Mouse (Mus musculus) G1E-ER4 (cell line): ENCODE data around the gene Gm884. TPM values are rescaled to one million over a fixed set of nuclear protein-coding genes. Genes with fewer than 3 reads are reported as not detected.

ENCODE experiments used
- GATA1 ChIP-seq: IDR thresholded peaks from one replicate; pipeline ENCODE4 v1.8.0; 2012; ENCODE audit warnings: low read length, inconsistent platforms
- polyA plus RNA-seq: library from polyadenylated mRNA; stranded (reverse); fragments of >175 nt; gene quantifications from 2 replicates; pipeline ENCODE4 v1.2.3, GENCODE M21; 2012

The Gm884 gene
- polyA plus RNA-seq, 1 experiment: not detected

DNA sequence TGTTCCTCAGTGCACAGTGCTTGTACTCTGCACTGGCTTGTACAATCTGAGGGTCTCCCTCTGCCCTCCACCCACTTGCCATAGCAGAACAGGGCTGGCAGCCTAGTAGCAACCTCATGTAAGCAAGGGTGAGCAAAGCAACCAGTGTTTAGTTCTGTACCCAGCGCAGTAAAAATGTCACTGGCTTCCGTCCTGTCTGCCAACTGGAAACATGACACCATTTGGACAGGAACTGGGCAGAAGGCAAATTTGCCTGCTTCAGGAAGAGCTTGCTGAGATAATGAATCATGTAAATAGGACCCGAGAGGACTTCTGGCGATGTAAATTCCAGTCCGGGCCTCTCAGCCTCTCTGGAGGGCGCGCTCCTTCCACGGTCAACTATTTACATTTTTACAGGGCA lies 24.8 kb upstream of the Gm884 start:
- no peak for TF ChIP-seq GATA1

DNA sequence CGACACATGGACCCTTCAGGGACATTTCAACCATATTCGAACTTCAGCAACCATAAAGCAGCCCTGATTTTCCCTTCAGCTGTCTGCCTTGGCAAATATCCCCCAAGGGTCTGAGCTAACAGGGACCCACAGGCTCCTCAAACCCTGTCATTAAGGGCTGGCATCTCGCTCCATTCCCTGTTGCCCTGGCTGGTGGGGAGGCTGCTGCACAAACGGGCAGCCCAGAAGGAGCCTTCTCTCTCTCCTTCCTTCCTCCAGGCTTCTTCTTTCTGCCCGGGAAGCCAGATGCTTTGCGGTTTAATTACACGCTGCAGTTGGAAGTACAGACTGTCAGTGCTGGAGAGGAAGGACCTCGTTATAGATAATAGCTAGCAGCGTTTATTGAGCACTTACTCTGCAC lies 22.3 kb upstream of the Gm884 start:
- no peak for TF ChIP-seq GATA1

DNA sequence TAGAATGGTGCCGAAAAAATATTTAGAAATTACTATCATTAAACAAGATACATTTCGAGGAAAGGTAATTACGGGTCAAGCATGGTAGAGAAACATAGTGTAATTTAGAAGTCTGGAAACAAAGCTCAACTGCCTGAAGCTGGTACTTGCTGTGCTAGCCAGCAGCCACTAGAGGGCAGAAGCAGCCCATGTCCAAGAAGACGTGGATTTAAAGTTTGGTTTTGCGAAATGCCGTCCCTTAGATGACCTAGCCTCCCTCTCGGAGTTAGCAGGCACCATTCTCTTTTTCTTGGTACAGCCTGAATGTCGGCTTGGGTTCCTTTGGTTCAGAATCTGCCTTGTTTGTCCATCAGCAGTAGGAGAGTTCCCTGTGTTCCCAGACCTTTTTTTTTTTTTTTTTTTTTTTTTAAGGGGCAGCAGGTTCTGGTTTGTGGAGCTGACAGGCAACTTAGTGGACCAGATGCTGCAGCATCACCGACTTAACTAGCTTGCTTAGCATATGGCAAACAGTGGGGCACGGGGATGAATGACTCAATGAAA lies 18.5 kb upstream of the Gm884 start:
- TF ChIP-seq GATA1: no peak

DNA sequence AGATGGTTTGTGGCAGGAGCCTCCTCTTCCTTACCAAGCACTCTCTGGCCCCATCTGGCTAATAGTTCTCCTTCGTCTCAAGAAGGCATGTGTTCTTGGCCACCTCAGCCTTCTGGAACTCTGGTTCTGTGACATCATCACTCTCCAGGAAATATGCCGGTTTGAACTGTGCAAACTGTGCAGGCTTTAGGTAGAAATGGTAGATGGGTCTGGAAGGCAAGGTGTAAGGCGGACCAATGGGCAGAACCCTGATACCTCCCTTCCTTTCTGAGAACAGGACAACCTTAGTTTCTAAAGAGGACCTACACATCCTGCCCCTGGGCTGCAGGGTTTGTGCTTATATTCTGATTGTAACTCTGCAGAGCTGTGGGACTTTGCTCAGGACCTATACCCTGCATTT lies 17.9 kb upstream of the Gm884 start, which contains the start of gene Lyzl6:
Gene Lyzl6 (minus strand): TSS at position 101 of the 400 bp plus-strand sequence.
- TF ChIP-seq GATA1: no peak

DNA sequence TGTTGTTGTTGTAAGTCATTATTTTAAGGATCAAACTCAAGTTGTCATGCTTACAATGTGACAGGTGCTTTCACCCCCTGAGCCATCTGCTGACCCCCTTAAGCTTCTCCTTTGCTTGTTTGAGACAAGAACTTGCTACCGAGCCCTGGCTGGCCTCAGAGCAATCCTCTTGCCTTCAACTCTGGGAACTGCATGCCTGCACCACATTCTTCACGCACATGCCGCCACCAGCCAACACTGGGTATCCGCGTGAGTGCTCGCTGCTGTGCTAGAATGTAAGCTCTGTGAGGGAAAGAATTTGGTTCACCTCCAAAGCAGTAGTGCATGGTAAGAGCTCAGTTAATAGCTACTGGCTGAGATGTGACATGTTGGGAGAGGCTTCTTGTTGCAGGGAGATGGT lies 15.3 kb upstream of the Gm884 start:
- no peak for TF ChIP-seq GATA1

DNA sequence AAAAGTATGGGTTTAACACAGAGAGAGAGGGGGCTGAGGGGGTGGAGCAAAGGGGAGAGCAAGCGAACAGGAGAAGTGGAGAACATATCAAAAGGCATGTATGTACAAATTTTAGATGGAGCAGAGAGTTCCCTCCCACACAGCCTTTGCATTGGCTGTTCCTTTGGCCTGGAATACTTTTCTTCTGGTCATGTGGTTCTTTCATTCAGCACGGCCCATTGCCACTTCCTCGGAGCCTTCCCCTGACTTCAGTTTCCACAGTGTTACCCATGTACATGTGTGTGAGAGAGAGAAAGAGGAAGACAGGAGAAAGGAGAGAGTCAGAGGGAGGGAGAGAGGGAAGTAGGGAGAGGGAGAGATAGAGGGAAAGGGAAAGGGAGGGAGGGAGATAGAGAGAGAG lies 14.5 kb upstream of the Gm884 start:
- TF ChIP-seq GATA1: no peak

DNA sequence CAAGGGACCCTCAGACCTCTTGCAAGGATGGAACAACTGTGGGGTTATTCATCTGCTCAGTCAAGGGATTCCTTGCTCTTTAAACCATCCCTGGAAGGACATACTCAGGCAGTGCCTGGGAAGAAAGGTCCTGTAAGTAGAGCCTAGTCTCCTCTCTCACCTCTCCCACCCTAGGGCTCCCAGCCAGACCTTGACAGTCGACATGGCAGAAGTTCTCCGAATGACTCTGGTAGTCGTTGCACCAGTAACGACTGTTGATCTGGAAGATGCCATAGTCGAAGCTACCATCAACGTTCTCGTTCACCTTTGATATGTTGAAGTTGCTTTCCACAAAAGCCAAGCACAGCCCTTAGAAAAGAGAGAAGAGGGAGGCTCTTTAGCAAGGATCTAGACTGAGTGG lies 13.9 kb upstream of the Gm884 start:
- TF ChIP-seq GATA1: no peak

DNA sequence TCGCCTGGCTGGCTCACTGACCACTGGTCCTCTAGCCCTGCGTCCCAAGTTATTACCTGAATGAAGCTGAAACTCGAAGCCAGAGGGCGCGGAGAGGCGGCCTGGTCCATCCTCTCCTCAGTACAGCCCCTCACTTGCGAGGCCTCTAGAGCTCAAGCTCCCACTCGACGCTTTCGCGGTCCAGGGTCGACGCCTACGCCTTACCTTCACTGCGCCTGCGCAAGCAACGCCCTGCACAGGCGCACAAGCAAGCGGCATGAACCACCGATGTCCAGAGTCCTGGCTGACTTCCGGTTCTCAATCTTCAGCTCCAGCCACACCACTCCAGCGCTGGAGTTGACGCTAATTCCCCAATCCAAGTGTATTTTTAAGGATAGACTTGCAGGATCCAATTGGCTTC lies 6.5 kb upstream of the Gm884 start:
- TF ChIP-seq GATA1: no peak

DNA sequence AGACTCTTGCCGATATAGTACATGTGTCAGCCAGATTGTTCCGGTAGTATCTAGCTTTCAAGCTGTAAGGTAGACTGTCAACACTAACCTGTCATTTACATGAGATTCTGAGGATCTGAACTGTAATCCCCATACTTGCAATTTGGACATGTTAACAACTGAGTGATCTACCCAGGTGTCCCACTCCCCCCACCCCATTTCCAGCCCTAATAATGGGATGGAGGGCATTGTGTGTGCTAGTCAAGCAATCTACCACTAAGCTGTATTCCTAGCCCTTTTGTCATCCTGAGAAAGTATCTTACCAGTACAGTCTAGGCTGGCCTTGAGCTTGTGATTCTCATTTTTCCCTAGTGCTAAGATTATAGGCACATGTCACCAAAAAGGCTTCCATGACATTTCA lies 10.2 kb downstream of the Gm884 start:
- no peak for TF ChIP-seq GATA1

DNA sequence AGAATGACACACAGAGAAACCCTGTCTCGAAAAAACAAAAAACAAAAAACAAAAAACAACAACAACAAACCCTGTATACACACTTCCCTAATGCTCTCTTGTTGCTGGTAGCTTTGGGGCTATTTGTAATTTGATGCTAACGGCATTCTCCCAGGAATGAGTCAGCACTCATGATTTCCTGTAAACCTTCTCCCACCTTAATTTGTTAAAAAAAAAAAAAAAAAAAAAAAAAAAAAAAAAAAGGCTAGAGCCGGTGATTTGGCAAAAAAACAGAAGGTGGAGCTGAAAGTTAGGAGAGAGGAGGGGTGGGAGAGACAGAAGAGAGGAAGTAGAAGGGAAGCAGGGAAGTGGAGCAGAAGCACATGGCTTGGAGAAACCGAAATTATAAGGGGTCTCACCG lies 14.3 kb downstream of the Gm884 start:
- TF ChIP-seq GATA1: no peak

DNA sequence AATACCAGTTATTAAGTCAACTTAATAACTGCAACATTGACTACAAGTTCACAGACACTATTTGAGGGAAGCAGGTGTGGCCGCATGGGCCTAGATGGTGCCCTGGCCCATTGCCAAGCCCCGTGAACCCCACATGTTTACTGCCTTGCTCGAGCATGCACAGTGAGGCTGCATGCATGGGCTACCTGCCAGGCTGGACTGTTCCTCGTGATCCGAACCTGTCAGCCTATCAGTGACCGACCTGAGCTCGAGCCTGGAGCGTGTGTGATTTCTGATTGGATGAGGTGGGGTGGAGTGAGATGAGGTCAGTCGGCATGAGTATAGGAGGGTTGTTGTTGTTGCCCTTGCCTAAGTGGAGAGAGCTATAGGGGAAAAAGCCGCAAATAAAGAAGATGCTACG lies 42.6 kb downstream of the Gm884 start:
- no peak for TF ChIP-seq GATA1

DNA sequence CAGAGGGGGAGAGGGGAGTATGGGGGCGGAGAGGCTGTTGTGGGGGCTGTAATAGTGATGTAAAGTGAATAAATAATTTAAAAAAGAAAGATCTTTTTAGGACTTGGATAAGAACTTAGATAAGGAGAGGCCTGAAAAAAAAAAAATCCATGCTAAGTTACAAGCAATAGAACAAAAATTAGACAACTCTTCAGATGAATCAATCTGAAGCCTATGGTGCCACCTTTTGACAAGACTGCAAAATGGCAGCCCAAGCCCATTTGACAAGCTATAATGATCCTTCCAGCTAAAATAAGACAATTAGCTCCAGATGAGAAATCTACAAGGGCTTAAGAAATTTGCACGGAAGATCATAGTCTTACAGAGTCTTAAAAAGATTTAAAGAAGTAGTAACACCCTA lies 64.9 kb downstream of the Gm884 start:
- TF ChIP-seq GATA1: no peak

DNA sequence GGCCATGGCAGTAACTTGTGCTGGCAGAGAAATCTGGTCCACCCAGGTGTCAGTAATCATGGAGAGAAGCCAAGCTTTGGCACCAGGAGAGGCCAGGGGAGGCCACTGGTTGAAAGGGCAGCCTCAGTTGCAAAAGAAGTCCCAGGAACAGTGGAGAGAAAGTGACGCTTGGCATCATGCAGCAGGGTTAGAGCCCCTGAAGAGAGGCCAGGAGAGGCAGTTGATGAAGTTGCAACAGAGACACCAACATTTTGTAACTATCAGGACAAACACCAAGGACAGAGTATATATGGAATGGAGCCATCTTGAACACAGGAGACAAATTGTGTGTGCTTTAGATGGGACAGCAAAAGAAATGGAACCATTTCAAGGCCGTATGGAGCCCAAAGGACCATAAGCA lies 108.8 kb downstream of the Gm884 start:
- no peak for TF ChIP-seq GATA1

DNA sequence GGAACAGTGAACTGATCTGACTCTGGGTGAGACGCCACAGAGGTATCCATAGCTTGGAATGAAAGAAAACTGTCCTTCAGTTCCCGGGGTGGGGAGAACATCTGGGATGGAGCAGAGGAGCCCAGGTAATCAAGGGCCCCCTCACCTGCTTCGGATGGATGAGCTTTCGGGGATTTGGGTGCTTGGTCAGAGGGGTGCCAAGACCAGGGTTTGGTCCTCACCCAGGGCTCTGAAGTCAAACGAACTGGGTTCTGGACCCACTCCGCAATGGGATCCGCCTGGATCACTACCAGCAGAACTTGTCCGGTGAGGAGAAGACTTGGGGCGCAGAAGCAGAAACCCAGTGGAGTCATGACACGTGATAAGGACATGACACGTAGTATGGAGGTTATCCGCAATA lies 116.4 kb downstream of the Gm884 start, which contains the start of gene Lrrc37a:
Gene Lrrc37a (minus strand): TSS at position 101 of the 400 bp plus-strand sequence.
- no peak for TF ChIP-seq GATA1

Other genes starting within 250 kb of the Gm884 start
- 12.0 and 15.2 TPM in 2 replicates for gene Plekhm1, start 208.5 kb downstream of the Gm884 start, polyA plus RNA-seq
- gene Lrrc37a, start 116.5 kb downstream of the Gm884 start, polyA plus RNA-seq: not detected in 2 replicates
- not detected in 2 replicates for gene Lyzl6, start 17.8 kb upstream of the Gm884 start, polyA plus RNA-seq
- gene Rprml, start 28.4 kb upstream of the Gm884 start, polyA plus RNA-seq: not detected in 2 replicates
- 7.6 and 15.4 TPM in 2 replicates for gene Gosr2, start 76.8 kb upstream of the Gm884 start, polyA plus RNA-seq
- not detected in 2 replicates for gene Wnt9b, start 128.7 kb upstream of the Gm884 start, polyA plus RNA-seq
- gene Wnt3, start 153.0 kb upstream of the Gm884 start, polyA plus RNA-seq: not detected in 2 replicates